Mouse (Mus musculus) B cell, adult 2 months (primary cell): ENCODE measurements around the gene Rgs2.

Source experiments
- DNase-seq, 2 experiments: peaks; one replicate each; pipeline ENCODE4 v3.0.0; 2022

Rgs2 gene

GRCm38 (mm10) chr1:144003904-144004740, at the start of gene Rgs2:
Rgs2 (minus strand) TSS chr1:144004161.
- DNase-seq: peak; percentile 98 to 99

- DNase-seq: no peak
These were observed 49.4 kb upstream of the Rgs2 start for GRCm38 (mm10) chr1:144053401-144053800.

- no peak for DNase-seq
These were observed 37.9 kb upstream of the Rgs2 start for GRCm38 (mm10) chr1:144041826-144042225.

DNA sequence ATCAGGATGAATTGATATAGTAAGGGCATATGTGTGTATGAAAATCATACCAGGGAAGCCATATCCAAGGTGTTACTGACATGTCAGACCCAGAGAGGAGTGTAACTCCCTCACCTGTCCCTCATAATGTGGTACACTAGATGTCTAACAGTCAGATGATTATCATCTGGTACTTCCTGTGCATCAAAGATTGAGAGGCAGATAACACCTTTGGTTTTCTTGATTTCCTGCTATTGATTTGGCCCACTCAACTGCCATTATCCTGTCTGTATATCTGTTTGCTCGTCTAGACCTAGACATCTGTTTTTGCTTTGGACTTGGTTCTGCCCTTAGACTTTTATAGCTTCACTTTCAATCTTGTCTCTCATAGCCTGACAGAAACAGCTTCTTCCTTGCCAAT, 29.5 kb upstream of the Rgs2 start:
- no peak for DNase-seq

DNA sequence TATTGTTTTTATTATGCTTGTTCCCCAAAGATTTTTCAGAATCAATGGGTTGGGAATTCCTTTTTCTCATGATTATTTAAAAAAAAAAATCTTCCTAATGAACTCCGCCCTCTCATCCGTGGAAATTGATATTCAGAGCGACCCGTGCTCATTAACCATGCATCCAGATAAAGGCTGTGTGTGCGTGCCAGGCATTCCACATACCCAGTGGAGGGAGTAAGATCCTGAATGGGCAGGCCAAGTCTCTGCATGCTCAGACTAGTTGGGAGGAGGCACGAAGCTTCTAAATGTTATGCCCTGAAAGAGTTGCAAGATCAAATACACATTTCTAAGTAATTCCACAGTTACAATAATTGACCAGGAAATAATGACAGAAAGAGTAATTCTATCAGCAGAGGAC, 26.5 kb upstream of the Rgs2 start:
- no peak for DNase-seq

- no peak for DNase-seq
These were observed 25.7 kb upstream of the Rgs2 start for GRCm38 (mm10) chr1:144029679-144030078.

GRCm38 (mm10) chr1:144018417-144018958, 14.5 kb upstream of the Rgs2 start:
- DNase-seq: no peak

GRCm38 (mm10) chr1:144013913-144014312, 10.0 kb upstream of the Rgs2 start:
- no peak for DNase-seq

DNA sequence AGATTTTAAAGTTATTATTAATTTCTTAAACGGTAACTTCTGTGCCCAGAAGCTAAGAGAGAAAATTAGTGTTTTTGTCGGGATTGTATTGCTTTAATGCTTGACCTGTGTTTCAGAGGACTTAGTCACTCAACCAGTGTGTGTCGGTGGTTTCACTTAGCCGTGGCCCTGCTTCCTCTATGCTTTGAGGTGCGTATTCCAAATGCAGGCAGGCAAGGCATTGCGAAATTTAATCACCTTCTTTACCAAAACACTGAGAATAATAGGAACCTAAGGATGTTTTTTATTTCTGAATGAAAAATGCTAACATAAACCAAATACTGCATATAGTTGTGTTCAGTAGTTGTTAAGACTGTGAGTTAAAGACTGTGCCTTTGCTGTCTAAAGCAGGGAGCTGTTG, 3.4 kb upstream of the Rgs2 start:
- peak; percentile 49 to 50 for DNase-seq

DNA sequence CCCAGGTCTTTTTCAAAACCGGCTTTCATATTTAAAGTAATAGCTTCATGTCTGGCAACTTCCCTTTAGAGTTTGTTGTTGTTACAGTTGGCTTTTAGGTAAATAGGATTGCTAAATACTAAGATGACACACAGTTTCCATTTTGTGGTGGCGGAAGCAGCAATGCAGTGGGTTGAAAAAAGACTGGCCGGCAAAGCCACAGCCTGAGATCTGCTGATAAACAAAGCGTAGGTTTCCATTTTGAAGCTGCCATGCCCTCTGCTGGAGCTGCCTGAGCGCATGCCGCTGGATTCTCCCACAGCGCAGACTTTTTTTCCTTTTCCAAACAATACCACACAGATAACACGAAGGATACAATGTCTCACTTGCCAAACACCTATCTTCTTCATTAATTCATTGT, 2.6 kb upstream of the Rgs2 start:
- DNase-seq: peak; percentile 76 to 78

DNA sequence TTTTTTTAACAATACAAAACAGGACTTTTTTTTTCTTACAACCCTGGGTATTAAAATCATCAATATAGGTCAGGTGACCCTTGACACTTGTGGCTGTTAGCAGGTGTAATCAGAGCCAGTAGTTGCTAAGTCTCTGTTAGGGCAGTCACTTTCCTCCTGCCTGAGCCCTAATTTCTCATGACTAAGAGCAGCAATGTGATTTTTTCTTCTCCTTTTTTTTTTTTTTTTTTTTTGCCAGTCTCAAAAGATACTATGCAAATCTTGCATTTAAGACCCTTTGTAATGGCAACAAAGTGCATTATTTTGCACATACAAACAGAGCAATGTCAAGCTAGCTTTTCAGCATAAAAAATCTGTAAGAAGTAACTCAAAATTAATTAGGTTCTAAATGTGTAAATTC, 1.7 kb upstream of the Rgs2 start:
- DNase-seq: no peak

- no peak for DNase-seq
These were observed 780 bp upstream of the Rgs2 start for GRCm38 (mm10) chr1:144004741-144005140.

GRCm38 (mm10) chr1:144003416-144003815, 545 bp downstream of the Rgs2 start:
- peak; percentile 39 to 47 for DNase-seq

DNA sequence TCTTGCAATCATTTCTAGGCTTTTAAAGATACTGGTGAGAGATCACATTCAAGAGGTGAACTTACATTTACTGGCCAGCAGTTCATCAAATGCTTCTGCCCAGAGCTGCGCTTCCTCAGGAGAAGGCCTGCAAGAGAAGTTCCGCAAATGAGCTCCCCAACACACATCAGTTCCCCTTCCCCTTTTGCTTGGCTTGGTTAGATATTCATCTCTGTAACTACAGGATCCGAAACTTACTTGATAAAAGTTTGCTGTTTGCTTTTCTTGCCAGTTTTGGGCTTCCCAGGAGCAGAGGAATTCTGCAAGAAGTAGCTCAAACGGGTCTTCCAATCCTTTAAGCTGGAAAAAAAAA, 1.3 kb downstream of the Rgs2 start:
- peak; percentile 66 to 70 for DNase-seq

- no peak for DNase-seq
These were observed 1.8 kb downstream of the Rgs2 start for GRCm38 (mm10) chr1:144002036-144002714.

DNA sequence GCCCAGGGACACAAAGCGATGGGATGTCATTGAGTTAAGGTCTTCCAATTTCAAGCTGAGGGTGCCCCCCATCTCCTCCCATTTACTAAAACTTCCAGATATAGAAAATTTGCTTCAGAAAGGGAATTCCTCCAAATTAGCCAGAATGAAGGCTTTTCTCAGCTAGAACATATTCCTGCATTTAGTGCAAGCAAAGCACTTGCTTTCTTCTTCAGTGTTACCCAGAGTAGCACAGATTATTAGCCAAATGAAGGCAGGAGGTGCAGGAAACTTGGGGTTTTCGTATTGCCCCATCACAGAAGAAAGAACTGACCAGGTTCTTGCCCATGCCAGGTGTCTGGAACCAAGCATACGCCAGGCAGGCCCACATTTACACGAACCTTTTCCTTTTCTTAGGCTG, 3.7 kb downstream of the Rgs2 start:
- DNase-seq: peak in 1 of 2 experiments; percentile 26

- DNase-seq: peak; percentile 52 to 54
These were observed 4.5 kb downstream of the Rgs2 start for GRCm38 (mm10) chr1:143999371-143999920.

DNA sequence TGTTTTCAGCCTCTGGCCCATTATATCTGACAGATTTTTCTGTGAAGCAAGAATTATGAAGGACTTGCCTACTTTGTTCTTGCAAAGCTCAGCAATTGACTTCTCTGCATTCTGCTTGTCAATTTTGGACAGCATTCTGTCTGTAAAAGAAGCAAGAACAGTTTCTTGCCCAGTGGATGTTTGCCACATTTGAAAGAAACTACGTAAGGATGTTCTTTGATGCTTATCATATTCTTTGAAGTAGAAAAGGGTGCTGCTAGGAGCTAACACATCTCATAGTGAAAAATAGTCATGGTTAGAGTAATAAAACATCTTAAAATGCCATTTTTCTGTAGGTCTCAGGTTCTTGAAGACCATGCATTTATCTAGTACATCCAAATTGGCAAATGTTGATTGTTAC, 10.9 kb downstream of the Rgs2 start:
- DNase-seq: no peak

DNA sequence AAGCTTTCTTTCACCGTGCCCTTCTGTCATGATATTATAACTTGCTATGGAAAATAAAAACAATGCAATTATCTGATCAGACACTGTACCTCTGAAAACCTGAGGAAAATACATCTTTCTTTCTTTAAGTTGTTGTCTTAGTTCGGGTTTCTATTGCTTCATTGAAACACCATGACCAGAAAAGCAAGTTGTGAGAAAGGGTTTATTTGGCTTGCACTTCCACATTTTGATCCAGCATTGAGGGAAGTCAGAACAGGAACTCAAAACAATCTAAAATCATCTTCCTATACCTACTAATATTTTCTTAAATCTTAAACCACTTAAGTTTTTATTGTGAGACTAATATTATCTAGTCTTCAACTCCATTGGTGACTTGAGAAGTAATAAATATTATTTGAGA, 11.4 kb downstream of the Rgs2 start:
- DNase-seq: no peak

GRCm38 (mm10) chr1:143990263-143990662, 13.7 kb downstream of the Rgs2 start:
- no peak for DNase-seq

GRCm38 (mm10) chr1:143989773-143990172, 14.2 kb downstream of the Rgs2 start:
- DNase-seq: no peak

GRCm38 (mm10) chr1:143988756-143989155, 15.2 kb downstream of the Rgs2 start:
- DNase-seq: no peak

DNA sequence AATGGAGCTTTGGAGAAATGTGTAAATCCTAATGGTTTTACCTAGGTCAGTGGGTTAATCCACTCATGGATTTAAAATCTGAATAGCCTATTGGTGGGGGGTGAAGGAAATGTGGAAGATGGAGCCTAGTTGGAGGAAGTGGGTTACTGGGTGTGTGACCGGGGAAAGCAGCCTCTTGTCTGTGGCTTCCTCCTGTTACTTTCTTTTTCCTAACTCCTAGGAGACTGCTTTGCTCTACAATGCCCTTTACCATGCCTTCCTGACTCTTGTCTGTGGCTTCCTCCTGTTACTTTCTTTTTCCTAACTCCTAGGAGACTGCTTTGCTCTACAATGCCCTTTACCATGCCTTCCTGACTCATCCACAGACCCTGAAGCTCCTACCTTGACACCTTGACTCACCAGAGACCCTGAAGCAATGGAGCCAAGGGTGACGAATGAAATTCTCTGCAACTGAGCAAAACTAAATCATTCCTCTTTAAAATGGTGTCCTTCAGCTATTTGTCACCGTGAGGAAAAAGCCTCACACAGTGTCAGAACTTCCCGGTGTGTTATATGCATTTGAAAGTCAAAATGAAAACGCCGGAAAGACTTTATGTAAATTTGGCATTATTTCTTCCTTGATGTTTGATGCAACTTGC, 18.9 kb downstream of the Rgs2 start:
- no peak for DNase-seq
